Mouse (Mus musculus): ENCODE data around the gene Lpar3.

GRCm38 (mm10) chr3:146260203-146260602, 39.4 kb downstream of the Lpar3 start:
- no peak for TF ChIP-seq GATA1 (IDR thresholded peaks at IDR 0.05; ENCODE audit: borderline replicate concordance, low read length)
- TF ChIP-seq FLI1 (IDR thresholded peaks at IDR 0.05; ENCODE audit: low read length): no peak
